Mouse (Mus musculus) heart, embryonic 14.5 days (tissue): ENCODE measurements around the gene Wdr41. TPM values are rescaled to one million over a fixed set of nuclear protein-coding genes. Genes with fewer than 3 reads are reported as not detected.

Experiments used
- ATAC-seq: fragments of 200-750 bp; cut with Nextera tagmentation; 2 replicates; pipeline ENCODE4 v1.8.0; 2017; ENCODE audit warnings: low read depth, moderate TSS enrichment; ENCODE audit not compliant: insufficient number of reproducible peaks, insufficient read depth, low FRiP score
- H3K27ac ChIP-seq, 2 experiments: fragments of 200-500 bp in 1 of 2; fragments of 300-500 bp in 1 of 2; sonication (generic) in 1 of 2; replicated peaks in 1 of 2; 2 replicates each; pipeline ENCODE4 v1.5.1; 2012 to 2014; ENCODE audit warnings: low read depth in 2 of 2, low read length in 2 of 2, control low read depth in 1 of 2, mild to moderate bottlenecking in 1 of 2, mixed read lengths in 1 of 2; ENCODE audit not compliant: control insufficient read depth in 1 of 2, insufficient read depth in 1 of 2
- H3K27me3 ChIP-seq: fragments of 300-500 bp; sonication (generic); 2 replicates; pipeline ENCODE4 v1.6.1; 2014; ENCODE audit warnings: mild to moderate bottlenecking, low read length, control low read depth; ENCODE audit not compliant: control insufficient read depth, insufficient read depth
- H3K36me3 ChIP-seq: fragments of 300-500 bp; sonication (generic); 2 replicates; pipeline ENCODE4 v1.6.1; 2014; ENCODE audit warnings: mild to moderate bottlenecking, control low read depth, low read length, mixed read lengths; ENCODE audit not compliant: control insufficient read depth, insufficient read depth
- H3K4me1 ChIP-seq, 2 experiments: fragments of 200-500 bp in 1 of 2; fragments of 300-500 bp in 1 of 2; sonication (generic) in 1 of 2; 2 replicates each; pipeline ENCODE4 v1.6.1; 2012 to 2014; ENCODE audit warnings: low read length in 2 of 2, control low read depth in 1 of 2, mixed read lengths in 1 of 2; ENCODE audit not compliant: control insufficient read depth in 2 of 2, insufficient read depth in 2 of 2
- H3K4me2 ChIP-seq: fragments of 300-500 bp; sonication (generic); 2 replicates; pipeline ENCODE4 v1.6.1; 2014; ENCODE audit warnings: mild to moderate bottlenecking, low read length
- H3K4me3 ChIP-seq, 2 experiments: fragments of 200-500 bp in 1 of 2; fragments of 300-500 bp in 1 of 2; sonication (generic) in 1 of 2; 2 replicates each; pipeline ENCODE4 v1.5.1; 2012 to 2014; ENCODE audit warnings: low read length in 2 of 2, mild to moderate bottlenecking in 2 of 2, control low read depth in 1 of 2, low read depth in 1 of 2, moderate library complexity in 1 of 2; ENCODE audit not compliant: control insufficient read depth in 1 of 2, insufficient read depth in 1 of 2
- H3K9ac ChIP-seq: fragments of 300-500 bp; sonication (generic); 2 replicates; pipeline ENCODE4 v1.6.1; 2014; ENCODE audit warnings: mild to moderate bottlenecking, low read length
- H3K9me3 ChIP-seq: fragments of 300-500 bp; sonication (generic); 2 replicates; pipeline ENCODE4 v1.6.1; 2016; ENCODE audit warnings: low read length, control low read depth; ENCODE audit not compliant: control insufficient read depth
- WGBS: fragments of 180-500 bp; shearing (Covaris S2); extraction: QIAGEN DNeasy Blood & Tissue Kit; methylation state at CpG from one replicate; pipeline ENCODE4 v1.1.7; 2014; 5-methylcytosine and 5-hydroxymethylcytosine counted together
- polyA plus RNA-seq: library from polyadenylated mRNA; unstranded; fragments of >200 nt; fragmentation: Nextera tagmentation; extraction: Ambion mirVana; gene quantifications from 2 replicates; pipeline ENCODE4 v1.2.1, GENCODE M21; 2014

Wdr41 gene
- polyA plus RNA-seq, 1 experiment from 2014 or later = 21.9 TPM

DNA sequence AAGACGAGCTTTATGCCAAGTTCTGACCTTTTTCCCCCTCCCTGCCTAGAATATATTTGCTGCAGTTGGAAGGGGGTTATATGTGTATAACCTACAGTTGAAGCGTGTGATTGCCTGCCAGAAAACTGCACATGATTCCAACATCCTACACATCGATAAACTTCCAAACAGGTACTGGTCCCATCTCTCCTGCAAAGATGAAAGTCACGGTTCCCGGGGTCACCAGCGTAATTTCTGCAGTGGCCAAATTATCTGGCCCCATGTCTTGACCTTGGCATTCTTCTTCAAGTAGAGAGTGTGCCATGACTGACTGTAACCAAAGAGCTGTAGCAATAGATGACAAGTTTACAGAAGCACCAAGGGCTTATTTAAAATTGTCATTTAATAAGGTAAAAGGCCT lies 41.1 kb downstream of the Wdr41 start:
- no peak overlapping the region for H3K27ac ChIP-seq
- WGBS = 87% methylated on average over 6 of the region's 6 CpGs
- no peak overlapping the region for H3K4me3 ChIP-seq
- no peaks in the 10 kb centered on the region for H3K9me3 ChIP-seq
- no peak overlapping the region for H3K4me2 ChIP-seq
- H3K4me1 ChIP-seq = no peaks in the 10 kb centered on the region
- H3K36me3 ChIP-seq = peaks cover 31% of the 10 kb centered on the region
- H3K9ac ChIP-seq = no peak overlapping the region
- ATAC-seq = no peak
- H3K27me3 ChIP-seq = no peaks in the 10 kb centered on the region

DNA sequence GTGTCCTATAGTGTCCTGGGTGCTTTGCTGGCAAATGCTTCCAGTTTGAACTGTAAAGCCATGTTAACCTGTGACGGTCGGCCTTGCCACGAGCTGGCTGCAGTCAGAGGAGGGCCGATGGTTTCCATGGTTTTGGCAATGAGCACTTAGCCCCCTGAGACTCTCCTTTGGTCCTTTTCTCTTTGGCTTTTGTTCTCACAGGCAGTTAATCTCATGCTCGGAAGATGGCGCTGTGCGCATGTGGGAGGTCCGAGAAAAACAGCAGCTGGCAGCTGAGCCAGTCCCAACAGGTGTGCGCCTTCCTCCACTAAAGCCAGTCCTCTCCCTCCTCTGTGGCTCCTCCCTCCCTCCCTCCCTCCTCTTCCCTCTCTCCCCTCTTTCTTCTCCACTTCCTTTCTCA lies 41.8 kb downstream of the Wdr41 start:
- no peak overlapping the region for H3K4me3 ChIP-seq
- H3K27me3 ChIP-seq = no peaks in the 10 kb centered on the region
- H3K9me3 ChIP-seq = no peaks in the 10 kb centered on the region
- no peak for ATAC-seq
- no peak overlapping the region for H3K9ac ChIP-seq
- peaks cover 33% of the 10 kb centered on the region for H3K36me3 ChIP-seq
- no peak overlapping the region for H3K27ac ChIP-seq
- no peak overlapping the region for H3K4me2 ChIP-seq
- H3K4me1 ChIP-seq = no peaks in the 10 kb centered on the region
- 14% methylated on average over 9 of the region's 9 CpGs for WGBS

DNA sequence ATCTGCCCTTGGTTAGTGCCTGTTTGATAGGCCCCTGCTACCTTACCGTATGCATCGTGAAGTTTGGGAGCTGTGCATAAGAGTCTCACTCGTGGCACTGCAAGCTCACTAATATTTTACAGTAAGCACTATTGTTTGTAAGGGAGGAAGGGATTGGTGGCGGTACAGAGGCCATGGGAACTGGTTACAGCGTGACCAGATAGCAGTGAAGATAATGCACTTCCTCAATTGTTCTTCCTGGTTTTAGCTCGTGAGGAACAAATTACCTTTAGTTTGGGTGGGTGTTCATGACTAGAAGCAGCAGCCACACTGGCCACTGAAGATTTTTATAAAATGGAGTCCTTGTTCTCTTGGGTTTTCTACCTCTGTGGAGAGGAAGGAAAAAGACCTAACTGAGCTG lies 43.2 kb downstream of the Wdr41 start:
- no peaks in the 10 kb centered on the region for H3K27me3 ChIP-seq
- H3K4me1 ChIP-seq = no peaks in the 10 kb centered on the region
- no peak overlapping the region for H3K4me3 ChIP-seq
- no peak overlapping the region for H3K4me2 ChIP-seq
- H3K36me3 ChIP-seq = peaks cover 33% of the 10 kb centered on the region
- 75% methylated on average over 6 of the region's 6 CpGs for WGBS
- no peaks in the 10 kb centered on the region for H3K9me3 ChIP-seq
- no peak overlapping the region for H3K9ac ChIP-seq
- no peak for ATAC-seq
- H3K27ac ChIP-seq = no peak overlapping the region

DNA sequence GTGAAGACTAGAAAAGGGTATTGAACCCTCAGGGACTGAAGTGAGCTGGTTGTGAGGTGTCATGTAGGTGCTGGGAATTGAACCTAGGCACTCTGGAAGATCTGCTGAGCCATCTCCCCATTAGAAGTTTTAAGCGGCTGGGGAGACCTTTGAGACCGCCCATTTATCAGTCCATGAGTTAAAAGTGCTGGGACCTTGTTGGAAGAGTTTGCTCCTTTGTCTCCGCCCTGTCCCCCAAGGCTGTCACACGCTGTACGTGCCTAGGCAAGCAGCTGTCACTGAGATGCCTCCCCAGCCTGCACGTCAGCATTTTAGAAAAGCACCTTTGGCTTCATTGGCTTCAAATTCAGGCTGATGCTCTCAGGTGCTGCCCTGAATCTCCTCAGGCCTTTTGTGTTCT lies 44.1 kb downstream of the Wdr41 start:
- Histone ChIP-seq H3K9me3 (no peaks in the 10 kb centered on the region), H3K9ac (no peak overlapping the region), H3K27me3 (no peaks in the 10 kb centered on the region), H3K4me2 (no peak overlapping the region), H3K27ac (no peak overlapping the region), H3K4me3 (no peak overlapping the region), H3K36me3 (peaks cover 28% of the 10 kb centered on the region), H3K4me1 (no peaks in the 10 kb centered on the region)
- 92% methylated on average over 6 of the region's 6 CpGs for WGBS
- ATAC-seq = no peak

DNA sequence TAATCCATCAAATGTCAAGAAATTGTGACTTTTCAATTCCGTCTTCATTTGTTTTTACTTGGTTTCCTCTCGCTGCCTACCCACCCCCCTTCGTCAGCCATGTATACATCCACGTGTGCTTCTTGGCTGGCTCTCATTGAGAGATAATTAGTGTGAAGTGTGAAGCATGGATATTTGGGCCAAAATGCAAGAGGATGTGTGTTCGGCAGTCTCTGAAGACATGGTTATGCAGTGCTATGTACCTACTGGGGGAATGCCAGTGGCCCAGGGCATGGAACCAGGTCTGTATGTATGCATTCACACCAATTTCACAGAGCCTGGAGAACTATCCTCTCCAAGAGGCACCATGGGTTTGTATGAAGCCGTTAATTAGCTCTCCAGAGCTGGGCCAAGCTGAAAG lies 54.7 kb downstream of the Wdr41 start:
- no peaks in the 10 kb centered on the region for H3K27me3 ChIP-seq
- WGBS = 90% methylated on average over 6 of the region's 6 CpGs
- no peak for ATAC-seq

DNA sequence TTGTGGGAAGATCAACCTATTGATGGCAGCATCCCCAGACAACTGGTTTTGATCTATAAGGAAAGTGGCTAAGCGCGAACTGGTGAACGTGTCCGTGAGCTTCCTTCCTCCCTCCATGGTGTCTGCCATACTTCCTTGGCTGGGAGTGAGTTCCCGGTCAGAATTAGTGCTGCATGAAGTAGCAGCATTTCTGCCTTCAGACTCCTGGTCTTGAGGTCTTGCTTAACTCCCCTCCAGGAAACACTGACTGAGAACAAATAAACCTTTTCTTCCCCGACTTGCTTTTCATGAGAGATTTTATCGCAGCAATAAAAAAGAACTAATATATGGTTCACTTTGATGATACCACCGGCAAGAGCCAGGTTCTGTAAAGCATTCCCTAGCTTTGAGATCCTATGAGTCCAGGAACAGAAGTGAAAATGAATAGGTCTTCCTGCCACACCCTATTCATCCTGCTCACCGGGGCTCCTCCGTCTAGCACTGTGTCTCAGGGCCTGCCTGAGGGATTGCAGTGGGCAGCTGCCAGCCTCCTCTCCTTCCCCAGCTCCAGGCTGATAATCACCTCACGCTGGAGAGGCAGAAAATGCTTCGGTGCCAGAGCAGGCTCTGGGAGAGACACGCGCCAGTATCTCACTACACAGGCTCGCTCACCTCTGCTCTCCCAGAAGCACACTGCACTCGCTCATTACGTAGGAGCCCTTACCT lies 56.1 kb downstream of the Wdr41 start:
- H3K27ac ChIP-seq = no peak overlapping the region
- H3K4me3 ChIP-seq = no peak overlapping the region
- H3K9me3 ChIP-seq = peaks cover 4% of the 10 kb centered on the region; the same call in 1 of the 2 replicates
- 0 out of 2 replicates have a peak overlapping the region, but pooled peaks have one; percentile 4 for H3K4me2 ChIP-seq
- no peak for ATAC-seq
- no peak overlapping the region for H3K9ac ChIP-seq
- 0 out of 2 replicates have a peak, but pooled peaks cover 4% of the 10 kb centered on the region for H3K36me3 ChIP-seq
- WGBS = 62% methylated on average over 17 of the region's 17 CpGs
- H3K4me1 ChIP-seq = peaks cover 0 to 4% of the 10 kb centered on the region in 2 experiments; a peak in 1 of 4 replicates
- H3K27me3 ChIP-seq = no peaks in the 10 kb centered on the region

More for the DNA sequence above, 54.7 kb downstream of the Wdr41 start:
- H3K27ac ChIP-seq = no peak overlapping the region
- H3K4me1 ChIP-seq = peaks cover 0 to 4% of the 10 kb centered on the region in 2 experiments; a peak in 1 of 4 replicates
- no peak overlapping the region for H3K9ac ChIP-seq
- H3K4me2 ChIP-seq = no peak overlapping the region
- H3K9me3 ChIP-seq = peaks cover 4% of the 10 kb centered on the region; the same call in 1 of the 2 replicates
- 0 out of 2 replicates have a peak, but pooled peaks cover 4% of the 10 kb centered on the region for H3K36me3 ChIP-seq
- H3K4me3 ChIP-seq = no peak overlapping the region

DNA sequence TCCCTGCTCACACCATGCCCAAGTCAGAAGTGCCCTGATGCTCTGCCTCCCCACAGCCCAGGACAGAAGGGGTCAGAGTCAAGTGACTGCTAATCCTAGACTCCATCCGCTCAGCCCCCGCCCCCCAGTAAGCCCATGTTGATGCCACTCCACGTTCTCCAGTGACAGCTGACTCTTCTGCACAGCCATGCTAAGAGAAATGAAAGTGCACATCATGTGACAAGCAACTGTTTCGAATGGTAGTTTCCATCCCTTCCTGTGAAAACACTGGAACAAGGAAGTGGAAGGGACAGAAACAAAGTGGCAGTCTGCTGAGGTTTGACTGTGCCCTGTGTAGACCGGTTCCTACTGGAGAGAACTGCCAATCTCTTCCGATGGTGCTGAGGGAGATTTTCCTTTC lies 56.8 kb downstream of the Wdr41 start:
- 55% methylated on average over 6 of the region's 6 CpGs for WGBS
- Histone ChIP-seq H3K27ac (no peak overlapping the region), H3K27me3 (no peaks in the 10 kb centered on the region), H3K4me3 (no peak overlapping the region), H3K36me3 (0 out of 2 replicates have a peak, but pooled peaks cover 4% of the 10 kb centered on the region), H3K9ac (no peak overlapping the region), H3K9me3 (peaks cover 4% of the 10 kb centered on the region; the same call in 1 of the 2 replicates), H3K4me1 (peaks cover 0 to 4% of the 10 kb centered on the region in 2 experiments; a peak in 1 of 4 replicates), H3K4me2 (no peak overlapping the region)
- ATAC-seq = no peak
